Mouse (Mus musculus) liver, embryonic 12.5 days (tissue): Measurements from ENCODE around the gene Supt16. TPM values are rescaled to one million over a fixed set of nuclear protein-coding genes. Genes with fewer than 3 reads are reported as not detected.

ENCODE experiments used
- ATAC-seq: fragments of 200-750 bp; cut with Nextera tagmentation; 2 replicates; pipeline ENCODE4 v1.8.0; 2017; ENCODE audit warnings: moderate number of reproducible peaks, mild to moderate bottlenecking, moderate library complexity
- H3K27ac ChIP-seq: fragments of 300-500 bp; sonication (generic); 2 replicates; pipeline ENCODE4 v1.5.1; 2016; ENCODE audit warnings: mild to moderate bottlenecking
- H3K27me3 ChIP-seq: fragments of 300-500 bp; sonication (generic); replicated peaks from 2 replicates; pipeline ENCODE4 v1.6.1; 2016; ENCODE audit warnings: mild to moderate bottlenecking, moderate library complexity
- H3K36me3 ChIP-seq: fragments of 300-500 bp; sonication (generic); 2 replicates; pipeline ENCODE4 v1.6.1; 2016; ENCODE audit warnings: mild to moderate bottlenecking, moderate library complexity
- H3K4me1 ChIP-seq: fragments of 300-500 bp; sonication (generic); 2 replicates; pipeline ENCODE4 v1.6.1; 2016
- H3K4me2 ChIP-seq: fragments of 300-500 bp; sonication (generic); 2 replicates; pipeline ENCODE4 v1.6.1; 2016; ENCODE audit warnings: mild to moderate bottlenecking, moderate library complexity
- H3K4me3 ChIP-seq: fragments of 300-500 bp; sonication (generic); 2 replicates; pipeline ENCODE4 v1.5.1; 2016; ENCODE audit warnings: mild to moderate bottlenecking, moderate library complexity
- H3K9ac ChIP-seq: fragments of 300-500 bp; sonication (generic); 2 replicates; pipeline ENCODE4 v1.6.1; 2016; ENCODE audit warnings: mild to moderate bottlenecking, moderate library complexity
- H3K9me3 ChIP-seq: fragments of 300-500 bp; sonication (generic); replicated peaks from 2 replicates; pipeline ENCODE4 v1.6.1; 2016; ENCODE audit warnings: mild to moderate bottlenecking, moderate library complexity
- WGBS: fragments of 180-500 bp; shearing (Covaris S2); methylation state at CpG from one replicate; pipeline ENCODE4 v1.1.7; 2016; ENCODE audit not compliant: insufficient replicate concordance; 5-methylcytosine and 5-hydroxymethylcytosine counted together
- polyA plus RNA-seq: library from polyadenylated mRNA; unstranded; fragments of >200 nt; fragmentation: Nextera tagmentation; extraction: Ambion mirVana; gene quantifications from 2 replicates; pipeline ENCODE4 v1.2.1, GENCODE M21; 2016

Gene Supt16
- polyA plus RNA-seq, 1 experiment from 2014 or later = 53.7 TPM

DNA sequence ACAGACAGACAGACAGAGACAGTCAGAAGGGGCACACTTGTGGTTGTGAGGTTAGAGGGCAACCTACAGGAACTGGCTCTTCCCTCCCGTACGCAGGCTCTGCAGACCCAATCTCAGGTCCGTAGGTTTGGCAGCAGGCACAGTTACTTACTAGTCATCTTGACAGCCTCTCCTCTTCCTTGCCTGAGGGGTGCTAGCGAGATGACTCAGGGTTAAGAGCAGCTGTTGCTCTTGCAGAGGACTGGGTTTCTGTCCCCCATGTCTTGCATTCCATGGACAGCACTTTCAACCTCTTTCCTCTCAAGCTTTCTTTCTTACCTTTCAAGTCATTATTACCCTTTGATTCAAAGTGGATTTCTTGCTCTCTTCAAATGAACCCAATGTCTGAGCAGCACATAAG lies 53.1 kb downstream of the Supt16 start:
- 45% methylated on average over 4 of the region's 4 CpGs for WGBS
- H3K4me3 ChIP-seq = no peak overlapping the region
- no peak for ATAC-seq
- H3K4me2 ChIP-seq = no peak overlapping the region
- H3K27me3 ChIP-seq = no peaks in the 10 kb centered on the region; the same call in 1 of the 2 replicates
- H3K27ac ChIP-seq = no peak overlapping the region
- H3K4me1 ChIP-seq = peaks cover 19% of the 10 kb centered on the region
- H3K36me3 ChIP-seq = no peaks in the 10 kb centered on the region
- no peaks in the 10 kb centered on the region for H3K9me3 ChIP-seq
- no peak overlapping the region for H3K9ac ChIP-seq

DNA sequence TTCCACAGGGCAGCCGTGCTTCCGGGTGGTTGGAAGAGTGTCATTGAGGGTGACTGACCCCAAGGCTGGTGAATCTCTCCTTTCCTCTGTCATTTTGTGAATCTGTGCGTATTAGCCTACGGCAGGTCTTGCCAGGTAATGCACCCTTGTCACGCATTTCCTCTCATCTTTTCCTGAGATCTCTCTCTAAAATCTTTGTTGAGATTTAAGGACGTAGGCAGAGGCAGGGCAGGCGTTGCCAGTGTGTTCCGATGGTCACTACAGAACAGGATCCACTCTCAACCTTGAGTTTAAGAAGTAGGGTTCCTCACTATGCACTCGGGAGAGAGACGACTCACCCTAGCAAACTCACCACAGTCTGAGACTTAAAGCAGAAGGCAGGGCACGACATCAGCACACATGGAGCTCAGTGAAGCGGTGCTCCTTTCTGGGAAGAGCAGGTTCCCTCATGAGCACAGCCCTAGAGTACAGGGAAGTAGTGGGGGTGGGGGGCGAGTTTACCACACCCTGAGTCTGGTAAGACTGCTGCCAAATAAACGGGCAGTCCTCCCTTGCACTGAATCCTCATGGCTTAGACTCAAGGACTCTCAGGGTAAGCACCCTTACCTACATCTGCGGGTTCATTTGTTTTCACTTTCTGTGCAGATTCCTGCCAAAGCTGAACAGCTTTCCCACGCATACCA lies 55.6 kb downstream of the Supt16 start:
- no peaks in the 10 kb centered on the region for H3K9me3 ChIP-seq
- H3K27me3 ChIP-seq = no peaks in the 10 kb centered on the region; the same call in 1 of the 2 replicates
- H3K4me2 ChIP-seq = peak overlapping the region; percentile 64
- H3K9ac ChIP-seq = no peak overlapping the region
- no peaks in the 10 kb centered on the region for H3K36me3 ChIP-seq
- 0 out of 2 replicates have a peak overlapping the region, but pooled peaks have one; percentile 33 for H3K4me3 ChIP-seq
- 41% methylated on average over 16 of the region's 16 CpGs for WGBS
- peaks cover 19% of the 10 kb centered on the region for H3K4me1 ChIP-seq
- ATAC-seq = no peak
- H3K27ac ChIP-seq = no peak overlapping the region

DNA sequence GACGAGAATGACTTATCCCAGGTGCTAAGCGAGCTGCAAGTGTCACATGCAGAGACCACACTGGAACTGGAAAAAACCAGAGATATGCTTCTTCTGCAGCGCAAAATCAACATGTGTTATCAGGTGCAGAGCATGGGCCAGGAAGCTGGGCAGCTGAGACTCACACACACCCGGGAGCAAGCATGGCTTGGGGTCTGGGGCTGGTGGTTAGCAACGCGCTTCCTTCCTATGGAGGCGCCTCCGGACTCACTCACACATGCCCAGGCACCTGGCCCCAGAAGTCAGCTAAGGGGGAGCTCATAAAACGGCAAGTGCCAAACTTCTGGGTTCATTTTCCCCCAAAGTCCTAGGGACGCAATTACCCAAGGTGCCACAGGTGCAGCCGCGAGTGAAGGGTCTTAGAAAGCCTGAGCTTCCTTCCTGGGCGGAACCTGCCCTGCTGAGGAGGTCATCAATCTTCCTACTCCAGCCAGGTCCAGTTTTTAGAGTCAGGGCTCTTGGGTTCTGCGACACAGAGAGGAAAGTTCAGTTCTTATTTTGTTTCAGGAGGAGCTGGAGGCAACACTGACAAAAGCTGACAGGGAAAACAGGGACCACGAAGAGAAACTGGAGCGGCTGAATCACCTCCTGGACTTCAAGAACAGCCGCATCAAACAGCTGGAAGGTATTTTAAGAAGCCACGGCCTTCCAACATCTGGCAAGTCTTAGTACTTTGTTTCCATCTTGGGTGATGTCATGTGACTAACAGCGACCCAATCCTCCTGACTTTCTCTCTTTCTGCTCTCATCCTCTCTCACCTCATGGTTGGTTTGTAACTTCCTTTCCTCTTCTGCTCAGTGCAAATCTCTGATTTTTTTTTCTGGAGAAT lies 56.4 kb downstream of the Supt16 start:
- Histone ChIP-seq H3K9ac (0 out of 2 replicates have a peak overlapping the region, but pooled peaks have one; percentile 12), H3K4me3 (peak overlapping the region; percentile 33), H3K27me3 (no peaks in the 10 kb centered on the region; the same call in 1 of the 2 replicates), H3K4me1 (peaks cover 19% of the 10 kb centered on the region), H3K4me2 (peak overlapping the region; percentile 64), H3K36me3 (no peaks in the 10 kb centered on the region), H3K9me3 (no peaks in the 10 kb centered on the region), H3K27ac (no peak overlapping the region)
- 15% methylated on average over 19 of the region's 19 CpGs for WGBS
- peak; percentile 69 for ATAC-seq

DNA sequence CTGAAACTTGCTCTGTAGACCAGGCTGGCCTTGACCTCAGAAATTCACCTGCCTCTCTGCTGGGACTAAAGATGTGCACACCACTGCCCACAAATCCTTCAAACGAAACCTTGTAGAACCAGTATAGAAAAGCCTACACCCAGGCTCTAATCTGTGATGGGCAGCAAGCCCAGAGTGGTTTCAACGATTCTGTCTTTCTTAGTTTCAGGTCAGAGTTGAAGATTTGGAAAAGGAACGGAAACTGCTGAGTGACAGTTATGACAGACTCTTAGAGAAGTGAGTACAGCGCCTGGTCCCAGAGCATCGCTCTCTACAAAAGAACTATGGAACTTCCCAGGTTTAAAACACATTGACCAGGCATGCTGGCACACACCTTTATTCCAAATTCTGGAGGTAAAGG lies 63.6 kb downstream of the Supt16 start:
- H3K36me3 ChIP-seq = no peaks in the 10 kb centered on the region
- WGBS = 56% methylated on average over 5 of the region's 5 CpGs
- H3K9me3 ChIP-seq = no peaks in the 10 kb centered on the region
- H3K9ac ChIP-seq = no peak overlapping the region
- no peak overlapping the region for H3K4me2 ChIP-seq
- H3K27ac ChIP-seq = no peak overlapping the region
- no peak for ATAC-seq
- H3K27me3 ChIP-seq = no peaks in the 10 kb centered on the region
- H3K4me3 ChIP-seq = no peak overlapping the region
- H3K4me1 ChIP-seq = no peaks in the 10 kb centered on the region

DNA sequence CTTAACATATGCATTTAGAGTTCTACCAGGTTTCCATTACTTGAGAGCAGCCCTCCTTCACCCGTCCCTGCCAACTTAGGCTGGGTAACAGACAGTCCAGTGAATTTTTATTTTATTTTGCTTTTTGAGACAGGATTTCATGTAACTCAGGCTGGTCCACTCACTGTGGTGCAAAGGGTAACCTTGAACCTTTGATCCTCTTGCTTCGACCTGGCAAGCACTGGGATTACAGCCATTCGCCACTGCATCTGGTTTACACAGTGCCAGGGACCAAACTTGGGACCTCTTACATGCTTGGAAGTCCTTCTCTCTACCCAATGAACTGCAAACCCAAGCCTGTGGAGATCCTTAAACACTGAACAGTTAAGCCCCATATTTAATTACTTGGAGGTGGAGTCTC lies 72.6 kb downstream of the Supt16 start:
- Histone ChIP-seq H3K9me3 (no peaks in the 10 kb centered on the region), H3K4me1 (peaks cover 5% of the 10 kb centered on the region), H3K4me3 (no peak overlapping the region), H3K36me3 (no peaks in the 10 kb centered on the region), H3K4me2 (no peak overlapping the region), H3K27ac (no peak overlapping the region), H3K27me3 (peaks cover 24% of the 10 kb centered on the region), H3K9ac (no peak overlapping the region)
- no peak for ATAC-seq
- WGBS = 84% methylated on average over 3 of the region's 3 CpGs

DNA sequence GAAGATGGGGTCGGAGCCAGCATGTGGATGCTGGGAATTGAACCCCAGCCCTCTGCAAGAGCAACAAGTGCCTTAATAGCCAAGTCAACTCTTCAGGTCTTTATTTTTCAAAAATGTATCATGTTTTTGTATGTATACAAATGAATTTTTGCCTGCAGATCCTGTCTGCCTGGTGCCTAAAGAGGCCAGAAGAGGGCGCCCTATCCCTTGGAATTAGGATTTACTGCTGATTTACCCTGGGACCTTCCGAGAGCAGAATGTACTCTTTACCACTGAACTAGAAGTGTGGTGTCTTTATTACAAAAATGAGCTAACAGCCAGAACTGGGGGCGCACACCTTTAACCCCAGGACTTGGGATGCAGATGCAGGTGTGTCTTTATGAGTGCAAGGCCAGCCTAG lies 73.3 kb downstream of the Supt16 start:
- no peak for ATAC-seq
- Histone ChIP-seq H3K4me2 (no peak overlapping the region), H3K4me1 (peaks cover 11% of the 10 kb centered on the region), H3K27ac (no peak overlapping the region), H3K9me3 (no peaks in the 10 kb centered on the region), H3K9ac (no peak overlapping the region), H3K27me3 (peaks cover 24% of the 10 kb centered on the region), H3K36me3 (no peaks in the 10 kb centered on the region), H3K4me3 (no peak overlapping the region)
- WGBS = 14% methylated on average over 4 of the region's 4 CpGs

DNA sequence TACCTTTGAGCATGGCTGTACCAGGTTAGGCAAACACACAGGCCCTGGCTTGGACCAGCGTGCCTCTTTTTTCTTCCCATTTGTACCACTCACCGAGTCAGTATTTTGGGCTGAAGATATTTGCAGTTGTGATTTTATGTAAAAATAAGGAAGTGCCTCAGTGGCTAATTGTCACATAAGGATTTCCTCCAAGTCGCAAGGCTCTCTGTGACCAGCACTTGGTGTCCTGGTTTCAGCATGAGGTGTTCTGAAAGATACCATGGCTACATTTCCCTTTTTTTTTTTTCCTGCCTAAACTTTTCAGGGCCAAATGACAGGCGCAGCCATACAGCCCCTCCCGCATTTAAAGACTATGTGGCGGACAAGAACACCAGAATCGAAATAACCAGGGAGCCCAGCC lies 77.0 kb downstream of the Supt16 start:
- Histone ChIP-seq H3K9ac (no peak overlapping the region), H3K4me2 (peak overlapping the region; percentile 92), H3K27me3 (peaks cover 24% of the 10 kb centered on the region), H3K4me1 (peaks cover 23% of the 10 kb centered on the region), H3K27ac (no peak overlapping the region), H3K9me3 (no peaks in the 10 kb centered on the region), H3K4me3 (peak overlapping the region; percentile 62; the same call in 1 of the 2 replicates), H3K36me3 (no peaks in the 10 kb centered on the region)
- ATAC-seq = no peak
- 32% methylated on average over 7 of the region's 7 CpGs for whole genome bisulfite sequencing

DNA sequence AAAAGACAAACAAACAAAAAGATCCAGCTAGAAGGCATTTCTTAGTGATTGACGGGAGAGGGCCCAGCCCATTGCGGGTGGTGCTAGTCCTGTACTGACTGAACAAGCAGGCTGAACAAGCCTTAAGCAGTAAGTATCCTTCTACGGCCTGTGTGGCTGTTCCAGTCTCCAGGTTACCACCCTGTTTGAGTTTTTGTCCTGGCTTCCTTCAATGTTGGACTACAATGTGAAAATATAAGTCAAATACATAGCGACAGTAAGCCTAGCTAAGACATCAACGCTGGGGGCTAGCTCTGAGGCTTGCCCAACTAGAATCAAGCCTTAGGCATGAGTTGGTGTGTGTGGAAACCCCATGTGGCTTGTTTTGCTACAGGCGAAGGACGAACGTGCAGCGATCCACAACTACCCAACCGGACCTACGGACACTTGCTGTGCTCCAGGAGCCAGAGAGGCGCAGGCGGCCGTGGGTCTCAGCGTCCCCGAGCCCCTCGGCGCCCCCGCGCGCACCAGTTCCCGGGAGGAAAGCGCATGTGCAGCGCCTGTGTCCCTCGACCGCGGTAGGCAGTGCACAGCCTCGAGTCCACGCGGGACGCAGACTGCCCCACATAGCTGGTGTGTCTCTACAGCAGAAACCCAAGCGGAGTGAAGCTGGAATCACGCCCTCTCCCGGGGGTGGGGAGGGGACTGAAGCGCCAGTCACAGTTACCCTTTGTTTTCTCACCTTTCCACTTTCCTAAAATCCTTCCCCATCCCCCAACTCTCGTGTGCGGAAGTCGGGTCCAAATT lies 78.2 kb downstream of the Supt16 start:
- Histone ChIP-seq H3K9me3 (no peaks in the 10 kb centered on the region), H3K27me3 (peaks cover 24% of the 10 kb centered on the region), H3K9ac (peak overlapping the region; percentile 76), H3K4me2 (peak overlapping the region; percentile 92), H3K27ac (peak overlapping the region; percentile 70), H3K36me3 (no peaks in the 10 kb centered on the region), H3K4me3 (peak overlapping the region; percentile 62), H3K4me1 (peaks cover 23% of the 10 kb centered on the region)
- WGBS = 1% methylated on average over 38 of the region's 38 CpGs
- ATAC-seq = peak; percentile 82

DNA sequence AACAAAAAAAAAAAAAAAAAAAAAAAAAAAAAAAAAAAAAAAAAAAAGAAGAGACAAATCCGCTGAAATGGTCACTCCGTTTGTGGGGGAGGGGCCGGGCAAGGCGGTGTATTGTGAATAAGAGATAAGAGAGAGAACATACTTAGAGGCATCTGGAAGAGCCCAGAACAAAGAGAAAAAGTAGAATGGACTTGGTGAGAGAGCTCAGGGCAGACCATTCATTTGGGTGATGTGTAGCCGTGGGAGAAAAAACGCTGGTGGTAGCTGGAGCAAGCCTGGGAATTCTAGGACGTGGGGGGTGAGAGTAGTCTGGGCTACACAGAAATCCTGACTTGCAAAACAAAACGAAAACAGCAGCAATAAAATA lies 78.8 kb downstream of the Supt16 start:
- H3K4me3 ChIP-seq = peak overlapping the region; percentile 62
- H3K4me2 ChIP-seq = peak overlapping the region; percentile 92
- H3K9ac ChIP-seq = peak overlapping the region; percentile 76
- H3K27ac ChIP-seq = peak overlapping the region; percentile 70
- H3K36me3 ChIP-seq = no peaks in the 10 kb centered on the region
- H3K4me1 ChIP-seq = peaks cover 23% of the 10 kb centered on the region
- peak; percentile 65; the same call in 1 of the 2 replicates for ATAC-seq
- H3K27me3 ChIP-seq = peaks cover 24% of the 10 kb centered on the region
- 9% methylated on average over 8 of the region's 8 CpGs for WGBS
- H3K9me3 ChIP-seq = no peaks in the 10 kb centered on the region

DNA sequence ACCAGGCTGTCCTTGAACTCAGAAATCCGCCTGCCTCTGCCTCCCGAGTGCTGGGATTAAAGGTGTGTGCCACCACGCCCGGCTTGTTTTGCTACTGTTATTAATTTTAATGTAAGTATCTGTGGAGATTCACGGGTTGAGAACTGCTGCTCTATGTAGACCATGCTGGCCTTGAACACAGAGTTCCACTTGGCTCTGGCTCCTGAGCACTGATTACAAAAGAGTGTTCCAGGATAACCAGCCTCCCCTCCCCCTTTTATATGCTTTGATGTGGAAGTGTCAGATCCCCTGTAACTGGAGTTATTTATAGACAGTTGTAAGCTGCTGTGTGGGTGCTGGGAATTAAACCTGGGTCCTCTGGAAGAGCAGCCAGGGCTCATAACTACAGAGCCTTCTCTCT lies 80.0 kb downstream of the Supt16 start:
- H3K27me3 ChIP-seq = peaks cover 24% of the 10 kb centered on the region
- no peaks in the 10 kb centered on the region for H3K9me3 ChIP-seq
- H3K36me3 ChIP-seq = no peaks in the 10 kb centered on the region

DNA sequence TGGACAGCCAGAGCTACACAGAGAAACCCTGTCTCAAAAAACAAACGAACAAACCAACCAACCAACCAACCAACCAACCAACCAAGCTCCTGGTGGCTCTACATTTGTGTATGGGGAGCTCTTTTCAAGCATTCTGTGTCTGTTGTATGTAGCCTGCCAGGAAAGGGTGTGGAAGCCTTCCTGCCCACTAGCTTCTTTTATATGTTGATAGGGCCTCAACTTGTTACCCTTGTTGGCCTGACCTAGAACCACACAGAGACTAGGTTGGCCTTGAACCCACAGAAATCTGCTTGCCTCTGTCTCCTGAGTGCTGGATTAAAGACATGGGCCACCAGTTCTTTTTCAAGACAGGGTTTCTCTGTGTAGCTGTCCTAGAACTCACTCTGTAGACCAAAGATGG lies 83.1 kb downstream of the Supt16 start:
- Histone ChIP-seq H3K4me3 (no peak overlapping the region), H3K9ac (no peak overlapping the region), H3K4me2 (no peak overlapping the region), H3K27me3 (no peaks in the 10 kb centered on the region), H3K4me1 (peaks cover 14% of the 10 kb centered on the region), H3K27ac (no peak overlapping the region), H3K36me3 (no peaks in the 10 kb centered on the region), H3K9me3 (no peaks in the 10 kb centered on the region)
- ATAC-seq = no peak
- WGBS = 65% methylated on average over 1 of the region's 1 CpGs

More for the DNA sequence above, 80.0 kb downstream of the Supt16 start:
- no peak for ATAC-seq
- no peak overlapping the region for H3K27ac ChIP-seq
- H3K4me1 ChIP-seq = peaks cover 23% of the 10 kb centered on the region
- H3K4me3 ChIP-seq = no peak overlapping the region
- H3K9ac ChIP-seq = no peak overlapping the region
- 77% methylated on average over 5 of the region's 5 CpGs for WGBS
- H3K4me2 ChIP-seq = no peak overlapping the region
